Mouse (Mus musculus) left cerebral cortex, postnatal 14 days (tissue): ENCODE data around the gene Aipl1. TPM values are rescaled to one million over a fixed set of nuclear protein-coding genes. Genes with fewer than 3 reads are reported as not detected.
"Not testable (repeated sequence)": the region's sequence is repeated elsewhere in the genome, so short reads cannot be mapped to it uniquely, and the experiment has no call there.

ENCODE experiments used
- DNase-seq, 2 experiments: peaks; one replicate each; pipeline ENCODE4 v3.0.0; 2021 to 2022; ENCODE audit warnings: low spot score in 2 of 2, mixed read lengths in 1 of 2
- intact Hi-C: fragments of 180-260 bp; cut with DNase I; formaldehyde crosslinking; loops from one replicate; pipeline ENCODE4 v1.15.1; 2025
- total RNA-seq, 2 experiments: library from RNA; stranded (reverse); gene quantifications; 2 replicates each; pipeline ENCODE4 v1.2.3; 2021

The Aipl1 gene
- total RNA-seq, 2 experiments from 2014 or later = not detected

DNA sequence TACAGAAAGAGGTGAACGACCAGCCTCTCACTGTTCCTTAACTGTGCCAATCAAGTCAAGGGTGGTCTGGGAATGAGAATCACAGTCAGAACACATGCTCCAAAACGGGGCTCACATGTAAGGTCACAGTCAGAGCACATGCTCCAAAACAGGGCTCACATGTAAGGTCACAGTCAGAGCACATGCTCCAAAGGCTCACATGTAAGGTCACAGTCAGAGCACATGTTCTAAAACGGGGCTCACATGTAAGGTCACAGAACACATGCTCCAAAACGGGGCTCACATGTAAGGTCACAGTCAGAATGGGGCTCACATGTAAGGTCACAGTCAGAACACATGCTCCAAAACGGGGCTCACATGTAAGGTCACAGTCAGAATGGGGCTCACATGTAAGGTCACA, 47.9 kb downstream of the Aipl1 start:
- DNase-seq, intact Hi-C loops: not testable (repeated sequence)

DNA sequence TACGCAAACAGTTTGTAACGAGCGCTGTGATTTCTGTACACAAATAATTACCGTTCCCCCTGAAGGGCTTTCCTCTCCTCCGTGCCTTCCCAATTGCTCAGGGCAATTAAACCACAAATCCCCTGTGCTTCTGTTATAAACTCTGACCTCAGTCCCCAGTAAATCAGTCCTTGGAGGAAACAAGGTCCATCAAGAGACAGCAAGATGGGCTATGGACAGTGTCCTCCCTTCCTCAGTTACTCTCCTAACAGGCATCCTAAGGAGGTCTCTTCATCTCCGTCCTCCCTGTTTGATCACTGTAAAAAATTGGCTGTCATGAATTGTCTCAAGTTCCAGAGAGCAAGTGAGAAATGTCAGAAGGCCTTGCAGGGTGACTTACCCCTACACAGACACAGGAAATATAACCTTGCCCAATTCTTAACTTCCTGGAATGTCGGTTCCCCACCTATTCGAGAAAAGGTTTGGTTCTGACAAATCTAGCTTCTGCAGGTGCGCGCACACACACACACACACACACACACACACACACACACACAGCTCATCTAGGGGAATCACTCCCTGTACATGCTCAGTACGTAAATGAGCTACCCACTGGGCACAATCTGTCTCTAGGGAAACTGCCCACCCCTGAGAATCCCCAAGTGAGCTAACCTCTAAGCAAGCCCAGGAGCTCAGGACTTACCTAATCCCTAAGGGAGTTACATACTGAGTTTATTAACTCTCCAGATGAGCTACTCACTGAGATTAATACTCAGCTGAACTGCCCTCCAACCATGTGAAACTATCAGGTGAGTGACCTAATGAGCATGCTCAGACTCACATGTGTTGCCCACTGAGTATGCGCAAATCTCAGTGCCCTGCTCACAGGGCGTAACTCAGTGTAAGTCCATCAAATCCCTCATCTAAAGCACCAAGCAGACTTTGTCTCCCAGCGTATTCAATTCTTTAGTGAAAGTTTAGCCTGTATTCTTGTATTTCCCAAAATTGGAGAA, 49.9 kb downstream of the Aipl1 start:
- intact Hi-C loops = no loop called here
- no peak for DNase-seq

DNA sequence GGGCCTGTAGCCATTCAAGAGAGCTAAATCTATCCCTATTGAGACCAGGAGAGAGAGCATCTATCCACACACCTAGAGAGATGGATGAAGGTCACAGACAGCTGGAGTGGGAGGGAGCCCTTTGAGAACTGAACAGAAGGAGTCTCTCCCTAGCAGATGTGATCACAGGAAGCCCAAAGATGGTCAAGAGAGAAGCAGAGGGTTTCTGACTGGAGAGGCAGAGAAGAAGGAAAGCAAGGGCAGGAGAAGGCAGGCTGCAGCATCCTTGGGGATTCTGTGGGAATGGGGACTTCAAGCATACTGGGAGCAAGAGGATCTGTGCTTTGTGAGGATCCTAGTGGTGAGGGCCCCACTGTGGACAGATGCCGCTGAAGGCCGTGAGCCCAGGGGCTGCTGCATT, 51.5 kb downstream of the Aipl1 start:
- intact Hi-C loops = no loop called here
- no peak for DNase-seq

DNA sequence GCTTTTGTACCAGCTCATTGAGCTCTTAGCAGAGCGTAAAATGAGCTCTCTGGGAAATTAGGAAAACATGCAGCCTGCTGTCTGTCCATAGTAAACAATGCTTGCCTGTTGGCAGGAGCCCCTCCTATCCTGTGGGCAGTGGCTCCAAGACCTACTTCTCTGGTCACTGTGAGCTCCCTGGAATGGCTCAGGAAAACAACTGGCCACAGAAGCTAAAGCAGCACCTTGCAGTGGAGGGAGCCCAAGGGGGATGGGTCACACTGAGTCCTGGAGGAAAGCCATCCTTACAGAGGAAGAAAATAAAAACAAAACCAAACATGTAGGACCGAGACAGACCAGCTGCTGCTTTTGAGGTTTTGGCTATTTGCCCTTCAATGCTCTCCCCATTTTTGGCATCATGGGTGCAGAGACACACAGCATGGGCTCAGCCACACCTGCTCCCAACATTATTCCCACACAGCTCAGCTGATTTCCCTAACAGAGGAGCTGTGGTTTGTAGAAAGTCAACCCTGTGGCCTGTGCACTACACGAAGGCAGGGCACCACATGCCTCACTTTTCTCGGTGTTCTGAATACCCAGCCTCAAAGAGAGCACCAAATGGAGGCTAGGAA, 52.1 kb downstream of the Aipl1 start:
- intact Hi-C loops = no loop called here
- no peak for DNase-seq

DNA sequence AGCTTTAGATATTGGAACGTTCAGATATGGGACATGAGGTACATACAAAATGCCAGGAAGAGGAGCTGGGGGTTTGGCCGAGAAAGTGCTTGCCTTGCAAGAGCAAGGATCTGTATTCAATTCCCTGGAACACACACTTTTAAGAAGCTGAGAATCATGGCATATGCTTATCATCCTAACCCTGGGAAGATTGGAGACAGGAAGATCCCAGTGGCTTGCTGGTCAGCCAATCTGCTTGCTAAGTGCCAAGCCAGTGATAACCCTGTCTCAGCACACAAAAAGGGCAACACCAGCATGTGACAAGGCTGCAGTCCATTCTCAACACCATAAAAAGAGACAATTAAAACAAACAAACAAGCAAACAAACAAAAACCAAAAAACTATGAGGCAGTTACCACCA, 53.2 kb downstream of the Aipl1 start:
- intact Hi-C loops = no loop called here
- no peak for DNase-seq

Other genes with a start within 250 kb of the Aipl1 start
- gene Pimreg, start 4.5 kb upstream of the Aipl1 start, total RNA-seq = 1 to 10 TPM; 1.1 to 2.5 TPM
- gene Pitpnm3, start 98.3 kb upstream of the Aipl1 start, total RNA-seq = 10 to 100 TPM; 56.9 to 61.3 TPM
- 10 to 100 TPM; 11.8 to 13.3 TPM for gene Gm43951, start 169.3 kb upstream of the Aipl1 start, total RNA-seq
- 10 to 100 TPM; 25.8 to 34.3 TPM for gene 4933427D14Rik, start 169.9 kb upstream of the Aipl1 start, total RNA-seq
- 10 to 100 TPM; 33.6 to 36.7 TPM for gene Txndc17, start 170.0 kb upstream of the Aipl1 start, total RNA-seq
- gene Med31, start 178.1 kb upstream of the Aipl1 start, total RNA-seq = 10 to 100 TPM; 15.9 to 16.6 TPM
- 10 to 100 TPM; 17.2 to 24.0 TPM for gene Slc13a5, start 229.7 kb upstream of the Aipl1 start, total RNA-seq